In genomic region chr6:67186537-67187274, GRCm38 (mm10) we compare ENCODE assay signal across 20 mouse cellular contexts. TPM values are rescaled to one million over a fixed set of nuclear protein-coding genes. Genes with fewer than 3 reads are reported as not detected.
DNase-seq lines count a peak whose midpoint lies in the region; ATAC-seq and TF ChIP-seq lines count a peak whose summit lies in the region.
"Had no signal": no experiment of that assay in that cellular context is flagged by ENCODE, and none has a peak within 500 bp of the region (broad histone marks: within the 10 kb centered on the region; RNA-seq: fewer than 3 reads in every experiment).

No protein-coding gene starts in this region.

- 0 out of 2 replicates have a peak, but pooled peaks have one; percentile 8 for ATAC-seq in granulocyte monocyte progenitor cell, adult 5-6 weeks (replicated peaks; ENCODE audit: poor library complexity, severe bottlenecking)
- ATAC-seq in liver, postnatal 0 days = peak; percentile 94
- ATAC-seq in activated CD4-positive, CD25-positive, alpha-beta regulatory T cell, adult 4 months = no peak
- ATAC-seq: CD4-positive, CD25-positive, alpha-beta regulatory T cell, adult 4 months had no signal

- H3K9ac ChIP-seq in liver, postnatal 0 days (replicated peaks) = peak overlapping the region; percentile 67
- H3K9ac ChIP-seq: embryonic facial prominence, embryonic 12.5 days; forebrain, embryonic 12.5 days; heart, embryonic 13.5 days; lung, embryonic 14.5 days had no signal

- TF ChIP-seq EP300 in liver, postnatal 0 days (IDR thresholded peaks at IDR 0.05; ENCODE audit: low read depth) = peak; percentile 86

- no peaks in the 10 kb centered on the region for H3K36me3 ChIP-seq in liver, postnatal 0 days (replicated peaks; ENCODE audit: insufficient read depth, low read length)
- H3K36me3 ChIP-seq: embryonic facial prominence, embryonic 12.5 days; forebrain, embryonic 12.5 days; heart, embryonic 13.5 days; limb, embryonic 10.5 days had no signal

- WGBS in liver, postnatal 0 days (ENCODE audit: insufficient replicate concordance) = 53% methylated on average over 7 of the region's 7 CpGs

- H3K27ac ChIP-seq in liver, postnatal 0 days (ENCODE audit: low read depth) = peak overlapping the region; percentile 92
- H3K27ac ChIP-seq: embryonic facial prominence, embryonic 12.5 days; forebrain, embryonic 12.5 days; heart, embryonic 13.5 days; limb, embryonic 10.5 days had no signal

- no peaks in the 10 kb centered on the region for H3K27me3 ChIP-seq in liver, postnatal 0 days (ENCODE audit: insufficient read depth, low read length)
- H3K27me3 ChIP-seq: embryonic facial prominence, embryonic 12.5 days; forebrain, embryonic 12.5 days; heart, embryonic 13.5 days had no signal

- H3K4me1 ChIP-seq in liver, postnatal 0 days (ENCODE audit: insufficient read depth) = peaks cover 12% of the 10 kb centered on the region
- H3K4me1 ChIP-seq: embryonic facial prominence, embryonic 12.5 days; forebrain, embryonic 12.5 days; heart, embryonic 13.5 days had no signal

- peak overlapping the region; percentile 70 for H3K4me2 ChIP-seq in liver, postnatal 0 days (ENCODE audit: low read depth, low read length)
- H3K4me2 ChIP-seq: embryonic facial prominence, embryonic 12.5 days; forebrain, embryonic 12.5 days; heart, embryonic 13.5 days; lung, embryonic 14.5 days had no signal

- H3K4me3 ChIP-seq in liver, postnatal 0 days (ENCODE audit: low read depth, low read length) = peak overlapping the region; percentile 60
- H3K4me3 ChIP-seq: embryonic facial prominence, embryonic 12.5 days; forebrain, embryonic 12.5 days; heart, embryonic 13.5 days; limb, embryonic 10.5 days had no signal

- H3K9me3 ChIP-seq in liver, postnatal 0 days (ENCODE audit: low read length) = no peaks in the 10 kb centered on the region
- H3K9me3 ChIP-seq: embryonic facial prominence, embryonic 12.5 days; forebrain, embryonic 12.5 days; heart, embryonic 13.5 days; limb, embryonic 10.5 days had no signal

- DNase-seq in right cerebral cortex, postnatal 25 days = peak; percentile 17
- DNase-seq in right cerebral cortex, postnatal 10 days (ENCODE audit: low spot score in 2 of 2) = no peak
- peak; percentile 73 for DNase-seq in brain, adult 2 months (ENCODE audit: low read depth, low spot score)
- peak; percentile 39 for DNase-seq in liver, postnatal 0 days
- no peak for DNase-seq in testis, postnatal 10 days (ENCODE audit: low spot score)
- DNase-seq in layer of hippocampus, postnatal 25 days (ENCODE audit: extremely low spot score in 1 of 2, low spot score in 1 of 2) = no peak
- DNase-seq: cerebellum, adult 11 months; kidney, adult 11 months; kidney, postnatal 25 days; layer of hippocampus, postnatal 36 days; lung, embryonic 14.5 days; retina, postnatal 1 day; thymus, postnatal 36 days had no signal

- TF ChIP-seq CTCF in liver, postnatal 0 days (IDR thresholded peaks at IDR 0.05; ENCODE audit: low read depth) = no peak

RNA-seq across cellular contexts. Expression of gene Serbp1, which starts 51.3 kb away (rescaled TPM):
- 799 and 903 TPM in 2 replicates for total RNA-seq in granulocyte monocyte progenitor cell, adult 5-6 weeks (2014; fragmentation: Nextera tagmentation)
- total RNA-seq in granulocyte monocyte progenitor cell, adult 5-6 weeks (2017) = 2,516 and 2,875 TPM in 2 replicates
- 186 and 207 TPM in 2 replicates for polyA plus RNA-seq in liver, postnatal 0 days (2015; fragmentation: Nextera tagmentation; extraction: Ambion mirVana)
- 100 to 1,000 TPM; 285 to 307 TPM for polyA plus RNA-seq in activated CD4-positive, CD25-positive, alpha-beta regulatory T cell, adult 4 months (2017; shearing (Covaris generic))
- 100 to 1,000 TPM; 224 to 238 TPM for total RNA-seq in layer of hippocampus, postnatal 25 days (2021)

Comparison
In these comparisons a context has a peak if more than half of its experiments do, and no peak if none do; other contexts are left out.
1. DNase-seq: peak in right cerebral cortex, postnatal 25 days (single experiment), brain, adult 2 months (single experiment) and liver, postnatal 0 days (single experiment); none in right cerebral cortex, postnatal 10 days (0 of 2), testis, postnatal 10 days (single experiment) and layer of hippocampus, postnatal 25 days (0 of 2).